Mouse (Mus musculus) midbrain, embryonic 11.5 days (tissue): ENCODE results near the gene Padi2. TPM values are rescaled to one million over a fixed set of nuclear protein-coding genes. Genes with fewer than 3 reads are reported as not detected.

Experiments
- ATAC-seq: fragments of 200-750 bp; cut with Nextera tagmentation; 2 replicates; pipeline ENCODE4 v1.8.0; 2017; ENCODE audit warnings: moderate TSS enrichment, moderate library complexity; ENCODE audit not compliant: low FRiP score
- DNase-seq: peaks from one replicate; pipeline ENCODE4 v3.0.0; 2015; ENCODE audit warnings: low spot score; ENCODE audit errors: missing footprints
- H3K27ac ChIP-seq: fragments of 300-500 bp; sonication (generic); 2 replicates; pipeline ENCODE4 v1.5.1; 2014; ENCODE audit warnings: low read depth, low read length
- H3K27me3 ChIP-seq: fragments of 300-500 bp; sonication (generic); 2 replicates; pipeline ENCODE4 v1.6.1; 2014; ENCODE audit warnings: mild to moderate bottlenecking, low read length, moderate library complexity, mixed read lengths; ENCODE audit not compliant: control insufficient read depth, insufficient read depth
- H3K36me3 ChIP-seq: fragments of 300-500 bp; sonication (generic); 2 replicates; pipeline ENCODE4 v1.6.1; 2014; ENCODE audit warnings: mild to moderate bottlenecking, low read length, moderate library complexity, mixed read lengths; ENCODE audit not compliant: control insufficient read depth, insufficient read depth
- H3K4me1 ChIP-seq: fragments of 300-500 bp; sonication (generic); 2 replicates; pipeline ENCODE4 v1.6.1; 2014; ENCODE audit warnings: low read length; ENCODE audit not compliant: control insufficient read depth, insufficient read depth
- H3K4me2 ChIP-seq: fragments of 300-500 bp; sonication (generic); 2 replicates; pipeline ENCODE4 v1.6.1; 2014; ENCODE audit warnings: mild to moderate bottlenecking, moderate library complexity
- H3K4me3 ChIP-seq: fragments of 300-500 bp; sonication (generic); 2 replicates; pipeline ENCODE4 v1.5.1; 2014; ENCODE audit warnings: low read depth, low read length
- H3K9ac ChIP-seq: fragments of 300-500 bp; sonication (generic); 2 replicates; pipeline ENCODE4 v1.6.1; 2014; ENCODE audit warnings: low read length
- H3K9me3 ChIP-seq: fragments of 300-500 bp; sonication (generic); 2 replicates; pipeline ENCODE4 v1.6.1; 2016; ENCODE audit warnings: low read length; ENCODE audit not compliant: control insufficient read depth
- WGBS: fragments of 180-500 bp; shearing (Covaris S2); extraction: QIAGEN DNeasy Blood & Tissue Kit; methylation state at CpG from one replicate; pipeline ENCODE4 v1.1.7; 2014; 5-methylcytosine and 5-hydroxymethylcytosine counted together
- polyA plus RNA-seq: library from polyadenylated mRNA; unstranded; fragments of >200 nt; fragmentation: Nextera tagmentation; extraction: Ambion mirVana; gene quantifications from 2 replicates; pipeline ENCODE4 v1.2.1, GENCODE M21; 2014

Gene Padi2
- polyA plus RNA-seq, 1 experiment from 2014 or later, result 0.49 TPM

DNA sequence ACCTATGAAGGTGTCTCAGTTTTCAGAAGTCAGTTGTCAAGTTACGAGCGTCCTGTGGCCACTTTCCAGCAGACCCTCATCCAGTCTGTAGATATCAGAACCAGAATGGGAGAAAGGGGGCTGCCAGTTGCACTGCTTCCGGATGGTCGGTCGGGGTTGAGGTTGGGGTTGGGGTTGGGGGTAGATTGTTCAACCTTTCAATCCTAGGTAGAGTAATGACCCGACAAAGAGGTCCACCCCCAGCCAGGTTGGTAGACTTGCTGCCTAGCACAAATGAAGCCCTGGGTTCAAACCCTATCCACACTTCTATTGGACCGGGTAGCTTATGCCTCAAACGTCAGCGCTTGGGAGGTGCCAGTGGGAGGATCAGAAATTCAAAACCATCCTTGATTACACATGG, 27.5 kb upstream of the Padi2 start:
- DNase-seq (peak; percentile 66), ATAC-seq (no peak)
- Histone ChIP-seq H3K9me3 (peaks cover 2% of the 10 kb centered on the region; the same call in 1 of the 2 replicates), H3K4me3 (no peak overlapping the region), H3K36me3 (no peaks in the 10 kb centered on the region), H3K4me1 (no peaks in the 10 kb centered on the region), H3K4me2 (no peak overlapping the region), H3K9ac (no peak overlapping the region), H3K27me3 (no peaks in the 10 kb centered on the region), H3K27ac (no peak overlapping the region)
- 89% methylated on average over 9 of the region's 9 CpGs for WGBS

GRCm38 (mm10) chr4:140879116-140879515, 27.0 kb upstream of the Padi2 start:
- WGBS, result 86% methylated on average over 6 of the region's 6 CpGs
- ATAC-seq (no peak), DNase-seq (no peak)
- peaks cover 2% of the 10 kb centered on the region; the same call in 1 of the 2 replicates for H3K9me3 ChIP-seq
- no peak overlapping the region for H3K4me2 ChIP-seq
- H3K4me3 ChIP-seq, result no peak overlapping the region
- no peaks in the 10 kb centered on the region for H3K4me1 ChIP-seq
- no peak overlapping the region for H3K9ac ChIP-seq
- no peaks in the 10 kb centered on the region for H3K36me3 ChIP-seq
- H3K27me3 ChIP-seq, result no peaks in the 10 kb centered on the region
- no peak overlapping the region for H3K27ac ChIP-seq

DNA sequence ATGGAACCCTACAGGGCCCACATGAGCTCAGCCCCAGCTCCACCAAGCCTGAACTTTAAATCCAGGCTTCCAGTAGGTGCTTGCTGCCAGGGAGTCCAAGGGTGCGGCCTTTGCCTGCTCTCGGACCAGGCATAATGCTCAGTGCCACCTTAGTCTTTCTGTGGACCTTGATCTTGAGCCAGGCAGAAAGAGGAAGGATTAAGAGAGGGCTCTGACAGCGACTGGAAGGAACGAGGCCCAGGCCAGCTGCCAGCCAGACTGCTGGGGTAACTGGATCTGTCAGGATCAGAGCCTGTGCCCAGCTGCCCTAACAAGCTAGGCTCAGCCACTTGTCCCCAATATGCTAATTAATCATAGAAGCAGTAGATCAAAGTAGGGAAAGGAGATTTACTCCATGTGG, 26.4 kb upstream of the Padi2 start:
- H3K9me3 ChIP-seq, result peaks cover 2% of the 10 kb centered on the region; the same call in 1 of the 2 replicates
- no peak for DNase-seq
- no peak overlapping the region for H3K9ac ChIP-seq
- H3K27me3 ChIP-seq, result no peaks in the 10 kb centered on the region
- H3K36me3 ChIP-seq, result no peaks in the 10 kb centered on the region
- no peaks in the 10 kb centered on the region for H3K4me1 ChIP-seq
- no peak overlapping the region for H3K27ac ChIP-seq
- WGBS, result 65% methylated on average over 4 of the region's 4 CpGs
- ATAC-seq, result no peak
- no peak overlapping the region for H3K4me2 ChIP-seq
- no peak overlapping the region for H3K4me3 ChIP-seq

DNA sequence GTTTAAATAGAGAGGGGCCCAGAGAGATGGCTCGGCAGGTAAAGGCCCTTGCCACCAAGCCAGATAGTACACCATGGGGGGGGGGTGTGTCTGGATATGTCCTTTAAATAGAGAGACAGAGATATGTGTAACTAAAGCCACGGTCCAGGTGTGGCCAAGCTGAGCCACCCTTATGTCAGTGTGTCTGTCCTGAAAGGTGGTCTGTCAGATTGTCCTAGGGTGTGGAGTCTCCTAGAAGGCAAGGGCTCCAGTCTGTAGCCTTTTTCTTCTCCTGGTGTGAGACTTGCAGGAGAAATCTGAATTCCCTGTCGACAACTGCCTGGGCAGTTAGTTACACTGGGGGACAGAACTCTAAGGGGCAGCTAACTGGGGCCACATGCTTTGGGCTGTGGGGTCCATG, 25.9 kb upstream of the Padi2 start:
- Histone ChIP-seq H3K9me3 (peaks cover 2% of the 10 kb centered on the region; the same call in 1 of the 2 replicates), H3K4me3 (no peak overlapping the region), H3K27ac (no peak overlapping the region), H3K9ac (no peak overlapping the region), H3K27me3 (no peaks in the 10 kb centered on the region), H3K4me1 (no peaks in the 10 kb centered on the region), H3K4me2 (no peak overlapping the region), H3K36me3 (no peaks in the 10 kb centered on the region)
- no peak for DNase-seq
- no peak for ATAC-seq
- WGBS, result 83% methylated on average over 3 of the region's 3 CpGs

GRCm38 (mm10) chr4:140881026-140881670, 25.0 kb upstream of the Padi2 start:
- Histone ChIP-seq H3K27ac (no peak overlapping the region), H3K36me3 (no peaks in the 10 kb centered on the region), H3K4me3 (no peak overlapping the region), H3K9ac (no peak overlapping the region), H3K27me3 (no peaks in the 10 kb centered on the region), H3K4me1 (no peaks in the 10 kb centered on the region), H3K4me2 (no peak overlapping the region), H3K9me3 (peaks cover 2% of the 10 kb centered on the region; the same call in 1 of the 2 replicates)
- ATAC-seq (no peak), DNase-seq (peak; percentile 61)
- WGBS, result 88% methylated on average over 8 of the region's 8 CpGs

DNA sequence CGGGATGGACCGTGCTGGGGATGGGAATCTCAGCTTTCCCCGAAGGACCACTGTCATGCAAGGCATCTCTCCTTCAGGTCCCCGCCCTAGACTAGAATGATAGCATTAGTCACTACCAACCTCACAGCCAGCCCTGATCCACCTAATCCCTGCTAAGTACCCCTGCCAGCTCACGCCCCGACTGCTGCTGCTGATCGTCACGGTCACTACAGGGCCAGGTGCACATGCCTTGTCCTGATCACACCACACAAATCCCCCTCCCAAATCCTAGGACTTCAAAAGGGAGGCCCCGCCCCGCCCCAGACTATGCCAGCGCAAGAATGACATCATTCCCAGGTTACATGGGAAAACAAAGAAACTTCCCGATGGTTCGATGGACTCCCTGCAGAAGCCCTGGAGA, 24.4 kb upstream of the Padi2 start:
- no peak for ATAC-seq
- H3K4me3 ChIP-seq, result no peak overlapping the region
- no peaks in the 10 kb centered on the region for H3K27me3 ChIP-seq
- peaks cover 2% of the 10 kb centered on the region; the same call in 1 of the 2 replicates for H3K9me3 ChIP-seq
- no peaks in the 10 kb centered on the region for H3K4me1 ChIP-seq
- H3K9ac ChIP-seq, result no peak overlapping the region
- H3K27ac ChIP-seq, result no peak overlapping the region
- no peak for DNase-seq
- H3K4me2 ChIP-seq, result no peak overlapping the region
- no peaks in the 10 kb centered on the region for H3K36me3 ChIP-seq
- 92% methylated on average over 12 of the region's 13 CpGs for WGBS

DNA sequence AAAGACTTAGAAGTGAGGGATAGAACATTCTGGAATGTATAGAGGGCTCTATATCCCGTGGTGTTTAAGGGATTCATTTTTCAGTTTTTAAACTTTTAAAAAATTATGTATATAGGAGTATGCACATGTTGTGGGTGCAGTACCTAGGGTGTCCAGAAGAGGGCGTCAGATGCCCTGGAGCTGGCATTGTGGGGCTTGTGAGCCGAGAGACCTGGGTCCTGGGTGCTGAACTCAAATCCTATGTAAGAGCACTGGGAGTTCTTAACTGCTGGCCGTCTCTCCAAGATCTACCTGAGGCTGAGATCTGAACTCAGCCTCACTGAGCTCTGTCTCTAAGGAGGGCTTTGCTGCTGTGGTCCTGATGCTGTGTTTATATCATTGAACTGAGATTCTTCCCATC, 23.8 kb upstream of the Padi2 start:
- 60% methylated on average over 4 of the region's 4 CpGs for WGBS
- Histone ChIP-seq H3K27me3 (no peaks in the 10 kb centered on the region), H3K27ac (no peak overlapping the region), H3K4me2 (no peak overlapping the region), H3K9ac (no peak overlapping the region), H3K9me3 (peaks cover 2% of the 10 kb centered on the region; the same call in 1 of the 2 replicates), H3K4me1 (no peaks in the 10 kb centered on the region), H3K4me3 (no peak overlapping the region), H3K36me3 (no peaks in the 10 kb centered on the region)
- no peak for ATAC-seq
- DNase-seq, result peak; percentile 64

DNA sequence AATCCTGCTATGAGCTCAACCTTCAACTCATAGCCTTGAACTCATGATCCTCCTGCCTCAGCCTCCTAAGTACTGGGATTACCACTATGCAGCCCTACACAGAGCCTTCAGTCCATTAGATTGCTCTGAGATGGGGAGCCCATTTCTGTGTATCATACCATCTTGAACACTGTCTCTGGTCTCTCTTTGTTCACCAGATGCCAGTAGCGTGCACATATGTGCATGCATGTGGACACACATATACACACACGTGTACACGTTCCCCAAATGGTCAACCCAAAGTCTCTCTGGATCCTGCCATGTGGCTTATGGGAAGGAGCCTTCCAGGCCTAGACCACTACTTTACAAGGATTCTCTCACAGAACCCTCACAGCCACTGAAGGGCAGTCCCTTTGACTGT, 23.2 kb upstream of the Padi2 start:
- peaks cover 2% of the 10 kb centered on the region; the same call in 1 of the 2 replicates for H3K9me3 ChIP-seq
- H3K9ac ChIP-seq, result no peak overlapping the region
- H3K36me3 ChIP-seq, result no peaks in the 10 kb centered on the region
- no peaks in the 10 kb centered on the region for H3K4me1 ChIP-seq
- ATAC-seq (no peak), DNase-seq (peak; percentile 59)
- no peak overlapping the region for H3K27ac ChIP-seq
- 95% methylated on average over 3 of the region's 3 CpGs for whole genome bisulfite sequencing
- H3K4me3 ChIP-seq, result no peak overlapping the region
- H3K4me2 ChIP-seq, result no peak overlapping the region
- H3K27me3 ChIP-seq, result no peaks in the 10 kb centered on the region

DNA sequence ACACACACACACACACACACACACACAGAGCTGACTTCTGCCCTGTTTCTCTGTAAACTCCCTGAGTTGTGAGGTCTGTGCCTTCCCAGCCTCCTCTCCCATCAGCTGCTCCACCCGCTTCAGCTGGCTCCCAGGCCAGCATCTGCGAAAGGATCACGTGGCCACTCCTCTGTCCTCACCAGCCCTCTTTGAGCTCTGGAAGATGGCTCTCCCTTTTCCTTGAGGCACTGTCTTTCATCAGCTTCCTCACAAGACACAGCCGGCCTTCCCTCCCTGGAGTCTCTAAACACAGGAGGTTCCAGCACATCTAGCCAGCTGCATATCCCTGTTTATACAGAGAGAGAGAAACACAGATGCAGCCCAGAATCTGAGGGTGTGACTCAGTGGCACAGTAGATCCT, 22.3 kb upstream of the Padi2 start:
- Histone ChIP-seq H3K27ac (no peak overlapping the region), H3K9ac (no peak overlapping the region), H3K27me3 (no peaks in the 10 kb centered on the region), H3K9me3 (peaks cover 2% of the 10 kb centered on the region; the same call in 1 of the 2 replicates), H3K4me2 (no peak overlapping the region), H3K4me3 (no peak overlapping the region), H3K4me1 (no peaks in the 10 kb centered on the region), H3K36me3 (no peaks in the 10 kb centered on the region)
- no peak for DNase-seq
- ATAC-seq, result no peak
- WGBS, result 50% methylated on average over 4 of the region's 4 CpGs
